Mouse (Mus musculus) CH12.LX (cell line): ENCODE data around the gene Rabgap1l. TPM values are rescaled to one million over a fixed set of nuclear protein-coding genes. Genes with fewer than 3 reads are reported as not detected.

Experiments
- DNase-seq: peaks from one replicate; pipeline ENCODE4 v3.0.0-alpha.2; 2013; ENCODE audit errors: extremely low read depth
- H3K27ac ChIP-seq: 2 replicates; pipeline ENCODE4 v1.5.1; 2012; ENCODE audit warnings: low read depth, mild to moderate bottlenecking, control low read depth, moderate library complexity; ENCODE audit not compliant: insufficient read depth
- H3K27me3 ChIP-seq: replicated peaks from 2 replicates; pipeline ENCODE3; 2012; ENCODE audit warnings: inconsistent platforms
- H3K36me3 ChIP-seq, 2 experiments: replicated peaks in 1 of 2; 2 replicates each; pipeline versions ENCODE3 to v1.6.1; 2012; ENCODE audit warnings: inconsistent platforms in 1 of 2, low read length in 1 of 2, mild to moderate bottlenecking in 1 of 2, mixed read lengths in 1 of 2, moderate library complexity in 1 of 2; ENCODE audit not compliant: control insufficient read depth in 1 of 2, insufficient read depth in 1 of 2
- H3K4me1 ChIP-seq, 2 experiments: 2 replicates each; pipeline ENCODE4 v1.6.1; 2012; ENCODE audit warnings: inconsistent platforms in 1 of 2, moderate library complexity in 1 of 2; ENCODE audit not compliant: insufficient read depth in 2 of 2, control insufficient read depth in 1 of 2
- H3K4me2 ChIP-seq: 2 replicates; pipeline ENCODE4 v1.6.1; 2012; ENCODE audit warnings: low read depth, mild to moderate bottlenecking, control low read depth; ENCODE audit not compliant: poor library complexity, insufficient read depth, severe bottlenecking
- H3K4me3 ChIP-seq, 3 experiments: fragments of 150-350 bp in 1 of 3; sonication (generic) in 1 of 3; replicated peaks in 1 of 3; 2 replicates each; pipeline versions ENCODE3 to v1.5.1; 2011 to 2012; ENCODE audit warnings: low read depth in 2 of 3, low read length in 2 of 3, mild to moderate bottlenecking in 2 of 3, moderate library complexity in 2 of 3, control low read depth in 1 of 3, improper control_type of control experiment in 1 of 3, inconsistent platforms in 1 of 3, mixed read lengths in 1 of 3; ENCODE audit not compliant: poor library complexity in 1 of 3
- H3K79me2 ChIP-seq: replicated peaks from 2 replicates; pipeline ENCODE4 v1.6.1; 2012; ENCODE audit warnings: mild to moderate bottlenecking, moderate library complexity; ENCODE audit not compliant: control insufficient read depth, poor library complexity, insufficient read depth, severe bottlenecking; ENCODE audit errors: extremely low read depth
- H3K9ac ChIP-seq: 2 replicates; pipeline ENCODE4 v1.6.1; 2012; ENCODE audit warnings: low read depth, mild to moderate bottlenecking, control low read depth, moderate library complexity; ENCODE audit not compliant: insufficient read depth
- H3K9me3 ChIP-seq: replicated peaks from 2 replicates; pipeline ENCODE3; 2012; ENCODE audit warnings: low read length, inconsistent platforms, mixed read lengths
- CHD2 ChIP-seq: IDR thresholded peaks from 2 replicates; pipeline ENCODE4 v1.6.1; 2011; ENCODE audit warnings: low read length, improper control_type of control experiment
- E2F4 ChIP-seq: IDR thresholded peaks from 2 replicates; pipeline ENCODE4 v1.6.1; 2011; ENCODE audit warnings: low read depth, low read length, improper control_type of control experiment; ENCODE audit not compliant: insufficient replicate concordance
- ETS1 ChIP-seq: conservative IDR thresholded peaks from 2 replicates; pipeline ENCODE4 v1.6.1; 2012; ENCODE audit warnings: low read depth, mild to moderate bottlenecking, inconsistent platforms, low read length, improper control_type of control experiment, moderate library complexity
- GABPA ChIP-seq: IDR thresholded peaks from 2 replicates; pipeline ENCODE4 v1.6.1; 2012; ENCODE audit warnings: low read depth, low read length, improper control_type of control experiment, inconsistent platforms; ENCODE audit not compliant: insufficient replicate concordance
- HCFC1 ChIP-seq: IDR thresholded peaks from 2 replicates; pipeline ENCODE4 v1.6.1; 2012; ENCODE audit warnings: low read depth, mild to moderate bottlenecking, inconsistent platforms, low read length, improper control_type of control experiment
- IRF4 ChIP-seq: IDR thresholded peaks from 2 replicates; pipeline ENCODE4 v1.6.1; 2014; ENCODE audit warnings: low read depth, mild to moderate bottlenecking, inconsistent platforms, low read length, improper control_type of control experiment
- JUN ChIP-seq: IDR thresholded peaks from 2 replicates; pipeline ENCODE4 v1.6.1; 2011; ENCODE audit warnings: low read depth, mild to moderate bottlenecking, low read length, improper control_type of control experiment, moderate library complexity; ENCODE audit not compliant: insufficient read depth
- MAX ChIP-seq: IDR thresholded peaks from 2 replicates; pipeline ENCODE4 v1.6.1; 2011; ENCODE audit warnings: low read length, improper control_type of control experiment
- MAZ ChIP-seq: IDR thresholded peaks from 2 replicates; pipeline ENCODE4 v1.6.1; 2012; ENCODE audit warnings: low read depth, mild to moderate bottlenecking, inconsistent platforms, low read length, improper control_type of control experiment, moderate library complexity
- MEF2A ChIP-seq: IDR thresholded peaks from 2 replicates; pipeline ENCODE4 v1.6.1; 2014; ENCODE audit warnings: low read depth, mild to moderate bottlenecking, inconsistent platforms, low read length, improper control_type of control experiment, borderline replicate concordance
- MXI1 ChIP-seq: IDR thresholded peaks from 2 replicates; pipeline ENCODE4 v1.6.1; 2011; ENCODE audit warnings: mild to moderate bottlenecking, low read depth, low read length, improper control_type of control experiment
- NELFE ChIP-seq: IDR thresholded peaks from 2 replicates; pipeline ENCODE4 v1.6.1; 2011; ENCODE audit warnings: low read depth, low read length, improper control_type of control experiment
- PAX5 ChIP-seq: IDR thresholded peaks from 2 replicates; pipeline ENCODE4 v1.6.1; 2012; ENCODE audit warnings: low read length, inconsistent platforms, mixed read lengths
- POLR2A ChIP-seq: IDR thresholded peaks from 2 replicates; pipeline ENCODE4 v1.6.1; 2011; ENCODE audit warnings: low read depth, mild to moderate bottlenecking, improper control_type of control experiment, low read length
- POLR2AphosphoS2 ChIP-seq: IDR thresholded peaks from 2 replicates; pipeline ENCODE4 v1.6.1; 2011; ENCODE audit warnings: low read depth, low read length, improper control_type of control experiment
- RCOR1 ChIP-seq: conservative IDR thresholded peaks from 2 replicates; pipeline ENCODE4 v1.6.1; 2012; ENCODE audit warnings: low read depth, mild to moderate bottlenecking, inconsistent platforms, low read length, improper control_type of control experiment
- SIN3A ChIP-seq: IDR thresholded peaks from 2 replicates; pipeline ENCODE4 v1.6.1; 2012; ENCODE audit warnings: low read length, improper control_type of control experiment, inconsistent platforms
- SMC3 ChIP-seq: IDR thresholded peaks from 2 replicates; pipeline ENCODE4 v1.6.1; 2011; ENCODE audit warnings: low read depth, low read length, improper control_type of control experiment
- USF1 ChIP-seq: IDR thresholded peaks from 2 replicates; pipeline ENCODE4 v1.6.1; 2014; ENCODE audit warnings: low read depth, mild to moderate bottlenecking, inconsistent platforms, low read length, improper control_type of control experiment
- USF2 ChIP-seq: conservative IDR thresholded peaks from 2 replicates; pipeline ENCODE4 v1.6.1; 2011; ENCODE audit warnings: low read depth, low read length, improper control_type of control experiment
- ZC3H11A ChIP-seq: IDR thresholded peaks from 2 replicates; pipeline ENCODE4 v1.6.1; 2012; ENCODE audit warnings: low read depth, mild to moderate bottlenecking, inconsistent platforms, low read length, improper control_type of control experiment
- ZKSCAN1 ChIP-seq: IDR thresholded peaks from 2 replicates; pipeline ENCODE4 v1.6.1; 2012; ENCODE audit warnings: low read depth, inconsistent platforms, low read length, improper control_type of control experiment, borderline replicate concordance
- ZNF384 ChIP-seq: IDR thresholded peaks from 2 replicates; pipeline ENCODE4 v1.6.1; 2012; ENCODE audit warnings: low read depth, low read length, improper control_type of control experiment, inconsistent platforms
- dilution Hi-C: fragments of 300-500 bp; cut with MboI; formaldehyde crosslinking; loops from 2 replicates; pipeline ENCODE4 v1.14.3; 2020; ENCODE audit warnings: low sequenced_read_pairs; ENCODE audit not compliant: extremely low pct_unique_long_range_greater_than_20kb, extremely low pct_ligation_motif_present
- in situ Hi-C: fragments of 300-500 bp; cut with MboI; formaldehyde crosslinking; loops from 3 replicates; pipeline ENCODE4 v1.14.3; 2019; ENCODE audit warnings: low sequenced_read_pairs, low pct_ligation_motif_present, low pct_unique_long_range_greater_than_20kb, mixed read lengths
- polyA plus RNA-seq: library from polyadenylated mRNA; unstranded; fragments of >175 nt; gene quantifications from 2 replicates; pipeline ENCODE4 v1.2.1, GENCODE M21; 2012; ENCODE audit warnings: low read depth; ENCODE audit not compliant: insufficient read length
- total RNA-seq, 2 experiments: library from RNA; depleted of rRNA; stranded (reverse); fragments of 300-350 nt in 1 of 2; fragments of >200 nt in 1 of 2; gene quantifications; 2 replicates each; pipeline ENCODE4 v1.2.3; 2012 to 2014

Rabgap1l gene
- total and polyA plus RNA-seq, 3 experiments, result 84.0 to 109 (median 85.6) TPM

DNA sequence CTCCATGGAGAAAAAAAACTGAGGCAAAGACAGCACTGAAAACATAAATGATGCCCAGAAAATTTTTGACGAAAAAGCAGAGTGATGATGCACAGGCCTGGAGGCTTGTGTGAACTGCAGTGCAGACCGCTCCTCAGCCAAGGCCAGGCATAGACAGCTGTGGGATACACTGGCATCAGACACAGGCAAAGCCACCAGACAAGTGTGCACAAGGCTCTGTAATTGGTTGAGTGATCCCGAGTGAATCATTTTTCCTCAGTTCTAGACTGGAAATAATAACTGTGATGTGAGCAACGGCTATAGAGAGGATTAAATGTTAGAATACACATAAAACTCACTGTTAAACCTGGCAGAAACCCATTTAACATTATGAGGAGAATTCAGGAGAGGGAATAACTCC is 219.0 kb downstream of the Rabgap1l start:
- H3K27ac ChIP-seq, result no peak overlapping the region
- H3K9ac ChIP-seq, result no peak overlapping the region
- TF ChIP-seq SIN3A (no peak), ZNF384 (no peak), POLR2AphosphoS2 (no peak), MEF2A (no peak), HCFC1 (no peak), PAX5 (no peak), NELFE (no peak), USF2 (no peak), ETS1 (no peak), USF1 (no peak), JUN (no peak), RCOR1 (no peak), GABPA (no peak), MXI1 (no peak)
- in situ Hi-C loops, result loop anchor here (25.0 kb wide), 1 partner anchor 288 kb away; no protein-coding TSS in a partner anchor
- dilution Hi-C loops, result no loop called here
- H3K9me3 ChIP-seq, result no peaks in the 10 kb centered on the region
- H3K4me2 ChIP-seq, result no peak overlapping the region
- DNase-seq, result no peak
- H3K27me3 ChIP-seq, result no peaks in the 10 kb centered on the region
- H3K4me3 ChIP-seq, result no peak overlapping the region
- H3K36me3 ChIP-seq, result peaks cover 6 to 16% of the 10 kb centered on the region in 2 experiments
- H3K4me1 ChIP-seq, result no peaks in the 10 kb centered on the region
- no peaks in the 10 kb centered on the region for H3K79me2 ChIP-seq

DNA sequence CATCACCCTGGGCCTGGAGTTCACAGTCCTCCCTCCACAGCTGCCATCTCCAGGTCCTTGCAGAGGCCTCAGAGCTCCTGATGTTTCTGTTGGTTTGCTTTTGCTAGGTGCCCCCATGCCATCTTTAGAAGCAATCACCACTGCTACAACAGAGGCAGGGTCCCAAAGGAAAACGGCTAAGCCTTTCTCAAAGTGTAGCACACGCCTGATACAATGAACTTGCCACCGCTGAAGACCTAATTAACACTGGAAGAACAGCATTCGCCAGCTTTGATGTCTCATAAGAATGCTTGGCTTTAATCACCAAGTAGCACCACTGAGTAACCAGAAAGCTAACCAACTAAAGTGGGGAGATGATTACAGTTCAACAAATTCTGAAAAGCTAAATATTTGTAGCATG is 226.6 kb downstream of the Rabgap1l start:
- in situ Hi-C loops (loop anchor here (25.0 kb wide), 1 partner anchor 296 kb away; no protein-coding TSS in a partner anchor), dilution Hi-C loops (no loop called here)
- no peak overlapping the region for H3K27ac ChIP-seq
- no peak for TF ChIP-seq CHD2
- no peak for TF ChIP-seq ZC3H11A
- no peak for TF ChIP-seq IRF4
- TF ChIP-seq ZKSCAN1, result no peak
- no peak for TF ChIP-seq SMC3
- no peak for TF ChIP-seq POLR2A
- no peak for TF ChIP-seq MAX
- no peak for TF ChIP-seq HCFC1
- no peak for TF ChIP-seq SIN3A
- no peak for TF ChIP-seq E2F4
- TF ChIP-seq MAZ, result no peak
- no peak for TF ChIP-seq ZNF384
- TF ChIP-seq POLR2AphosphoS2, result no peak
- TF ChIP-seq PAX5, result no peak
- no peaks in the 10 kb centered on the region for H3K79me2 ChIP-seq
- DNase-seq, result no peak
- H3K4me2 ChIP-seq, result no peak overlapping the region
- no peaks in the 10 kb centered on the region for H3K36me3 ChIP-seq
- H3K4me1 ChIP-seq, result no peaks in the 10 kb centered on the region
- H3K27me3 ChIP-seq, result no peaks in the 10 kb centered on the region
- H3K9ac ChIP-seq, result no peak overlapping the region
- no peaks in the 10 kb centered on the region for H3K9me3 ChIP-seq
- H3K4me3 ChIP-seq, result no peak overlapping the region
